Mouse (Mus musculus) ES-Bruce4 (cell line): Measurements from ENCODE around the gene Mfn2. TPM values are rescaled to one million over a fixed set of nuclear protein-coding genes. Genes with fewer than 3 reads are reported as not detected.

Experiments used
- H3K27ac ChIP-seq: 2 replicates; pipeline ENCODE4 v1.5.1; 2012; ENCODE audit warnings: low read length, inconsistent platforms; ENCODE audit not compliant: insufficient read depth
- H3K27me3 ChIP-seq: 2 replicates; pipeline ENCODE4 v1.6.1; 2012; ENCODE audit warnings: mild to moderate bottlenecking, low read length, inconsistent platforms; ENCODE audit not compliant: control insufficient read depth, poor library complexity, insufficient read depth, severe bottlenecking
- H3K36me3 ChIP-seq: 2 replicates; pipeline ENCODE4 v1.6.1; 2012; ENCODE audit warnings: inconsistent platforms, mild to moderate bottlenecking, low read length, moderate library complexity; ENCODE audit not compliant: control insufficient read depth, poor library complexity, insufficient read depth, severe bottlenecking
- H3K4me1 ChIP-seq: one replicate; pipeline ENCODE4 v1.8.1; 2011; ENCODE audit warnings: low read length; ENCODE audit not compliant: control insufficient read depth, insufficient read depth
- H3K4me3 ChIP-seq: 2 replicates; pipeline ENCODE4 v1.5.1; 2011; ENCODE audit warnings: low read depth, mild to moderate bottlenecking, low read length
- H3K9ac ChIP-seq: 2 replicates; pipeline ENCODE4 v1.6.1; 2012; ENCODE audit warnings: low read depth, mild to moderate bottlenecking, inconsistent platforms; ENCODE audit not compliant: poor library complexity, severe bottlenecking
- H3K9me3 ChIP-seq: replicated peaks from 2 replicates; pipeline ENCODE4 v1.6.1; 2012; ENCODE audit warnings: mild to moderate bottlenecking, low read length, inconsistent platforms; ENCODE audit not compliant: control insufficient read depth, poor library complexity, insufficient read depth, severe bottlenecking
- CTCF ChIP-seq: IDR thresholded peaks from one replicate; pipeline ENCODE4 v1.8.1; 2011; ENCODE audit warnings: low read depth, low read length
- EP300 ChIP-seq: IDR thresholded peaks from 2 replicates; pipeline ENCODE4 v1.6.1; 2011; ENCODE audit warnings: low read depth, low read length; ENCODE audit not compliant: insufficient read depth
- POLR2A ChIP-seq: IDR thresholded peaks from one replicate; pipeline ENCODE4 v1.8.1; 2011; ENCODE audit warnings: low read length; ENCODE audit not compliant: insufficient read depth
- polyA plus RNA-seq: library from polyadenylated mRNA; stranded (reverse); fragments of >200 nt; gene quantifications from 2 replicates; pipeline ENCODE4 v1.2.4, GENCODE M21; 2011; ENCODE audit warnings: low read depth; ENCODE audit not compliant: missing spikeins, insufficient read depth, insufficient read length

The Mfn2 gene
- polyA plus RNA-seq, 1 experiment: 14.6 TPM

DNA sequence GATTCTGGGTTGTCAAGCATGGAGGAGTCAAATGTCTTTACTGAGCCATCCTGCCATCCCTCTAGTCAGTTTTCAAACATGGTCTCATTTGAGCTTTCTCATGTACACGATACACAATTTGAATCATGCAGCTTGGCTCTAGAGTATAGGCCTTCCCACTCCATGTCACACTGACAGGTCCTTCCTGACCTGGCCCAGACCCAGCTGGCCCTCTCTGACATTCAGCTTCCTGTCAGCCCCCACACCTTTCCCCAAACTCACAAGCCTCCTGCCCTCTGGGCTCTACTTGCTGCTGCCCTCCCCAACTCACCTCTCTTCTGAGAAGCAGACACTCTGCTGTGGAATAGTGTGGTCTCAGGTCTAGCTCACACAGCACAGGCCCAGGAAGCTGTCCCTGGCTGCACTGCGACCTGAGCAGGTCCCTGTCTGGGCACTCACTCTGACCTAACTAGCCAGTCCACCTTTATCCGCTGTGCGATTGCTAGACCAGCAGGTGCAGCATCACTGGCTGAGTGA lies 8.6 kb downstream of the Mfn2 start:
- TF ChIP-seq POLR2A (no peak), CTCF (no peak), EP300 (no peak)
- no peak overlapping the region for H3K9ac ChIP-seq
- H3K4me1 ChIP-seq: no peaks in the 10 kb centered on the region
- no peaks in the 10 kb centered on the region for H3K9me3 ChIP-seq
- H3K4me3 ChIP-seq: no peak overlapping the region
- no peak overlapping the region for H3K27ac ChIP-seq
- H3K36me3 ChIP-seq: no peaks in the 10 kb centered on the region; the same call in 1 of the 2 replicates
- no peaks in the 10 kb centered on the region for H3K27me3 ChIP-seq

- H3K9me3 ChIP-seq: no peaks in the 10 kb centered on the region
- no peak overlapping the region for H3K27ac ChIP-seq
- no peaks in the 10 kb centered on the region for H3K4me1 ChIP-seq
- H3K9ac ChIP-seq: no peak overlapping the region
- no peak overlapping the region for H3K4me3 ChIP-seq
- H3K27me3 ChIP-seq: no peaks in the 10 kb centered on the region
- no peaks in the 10 kb centered on the region for H3K36me3 ChIP-seq
- no peak for TF ChIP-seq EP300
- TF ChIP-seq POLR2A: no peak
- no peak for TF ChIP-seq CTCF
Observed at GRCm38 (mm10) chr4:147890341-147890740, 14.2 kb downstream of the Mfn2 start.

GRCm38 (mm10) chr4:147888237-147888636 lies 16.3 kb downstream of the Mfn2 start:
- no peak overlapping the region for H3K4me3 ChIP-seq
- no peaks in the 10 kb centered on the region for H3K36me3 ChIP-seq
- no peak for TF ChIP-seq EP300
- TF ChIP-seq CTCF: no peak
- no peak for TF ChIP-seq POLR2A
- H3K9me3 ChIP-seq: no peaks in the 10 kb centered on the region
- no peaks in the 10 kb centered on the region for H3K4me1 ChIP-seq
- no peaks in the 10 kb centered on the region for H3K27me3 ChIP-seq
- no peak overlapping the region for H3K9ac ChIP-seq
- no peak overlapping the region for H3K27ac ChIP-seq

- H3K4me3 ChIP-seq: no peak overlapping the region
- H3K36me3 ChIP-seq: no peaks in the 10 kb centered on the region
- no peaks in the 10 kb centered on the region for H3K27me3 ChIP-seq
Observed at GRCm38 (mm10) chr4:147887277-147887676, 17.2 kb downstream of the Mfn2 start.

DNA sequence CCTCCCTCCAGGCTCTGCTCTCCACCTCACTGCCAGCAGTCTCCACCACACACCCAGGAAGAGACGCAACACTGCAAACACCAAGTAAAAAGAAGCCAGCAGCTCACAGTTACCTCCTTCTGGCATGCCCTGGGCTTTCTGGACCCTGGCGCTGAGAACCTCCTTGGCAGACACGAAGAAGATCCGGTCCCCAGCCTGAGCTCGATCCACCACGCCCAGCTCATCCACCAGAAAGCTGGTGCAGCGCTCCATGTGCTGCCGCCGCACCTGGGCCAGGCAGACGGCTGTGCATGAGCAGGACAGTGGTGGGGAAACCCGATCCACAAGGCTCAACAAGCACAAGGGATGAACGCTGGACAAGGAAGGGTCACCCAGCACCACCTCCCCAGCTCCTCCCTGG lies 18.3 kb downstream of the Mfn2 start:
- H3K36me3 ChIP-seq: no peaks in the 10 kb centered on the region

More at GRCm38 (mm10) chr4:147887277-147887676, 17.2 kb downstream of the Mfn2 start:
- Histone ChIP-seq H3K4me1 (no peaks in the 10 kb centered on the region), H3K9ac (no peak overlapping the region), H3K27ac (no peak overlapping the region), H3K9me3 (no peaks in the 10 kb centered on the region)
- no peak for TF ChIP-seq CTCF

DNA sequence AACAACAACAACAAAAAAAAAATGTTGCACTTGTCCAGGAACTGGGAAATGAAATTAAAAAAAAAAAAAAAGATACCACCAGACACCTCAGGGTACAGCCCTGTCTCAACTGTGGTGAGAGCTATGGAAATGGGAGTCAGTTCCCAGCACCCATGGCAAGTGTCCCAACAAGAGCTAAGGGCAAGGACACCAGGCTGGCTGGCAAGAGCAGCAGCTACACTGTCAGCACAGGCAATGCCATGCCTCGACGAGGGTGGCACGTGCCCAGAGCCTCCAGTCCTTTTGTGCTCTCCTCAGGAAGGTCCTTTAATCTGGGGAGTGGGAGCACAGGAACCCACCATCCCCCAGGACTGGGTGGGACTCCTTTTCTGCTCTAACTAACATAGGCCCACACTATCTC lies 20.4 kb downstream of the Mfn2 start:
- Histone ChIP-seq H3K36me3 (no peaks in the 10 kb centered on the region), H3K9ac (no peak overlapping the region), H3K27ac (no peak overlapping the region), H3K4me1 (no peaks in the 10 kb centered on the region), H3K27me3 (no peaks in the 10 kb centered on the region), H3K4me3 (no peak overlapping the region), H3K9me3 (no peaks in the 10 kb centered on the region)
- no peak for TF ChIP-seq POLR2A
- no peak for TF ChIP-seq EP300
- no peak for TF ChIP-seq CTCF

More for the DNA sequence above, 18.3 kb downstream of the Mfn2 start:
- H3K27me3 ChIP-seq: no peaks in the 10 kb centered on the region
- no peak overlapping the region for H3K9ac ChIP-seq
- no peak overlapping the region for H3K4me3 ChIP-seq
- no peaks in the 10 kb centered on the region for H3K9me3 ChIP-seq
- H3K27ac ChIP-seq: no peak overlapping the region
- H3K4me1 ChIP-seq: no peaks in the 10 kb centered on the region
- TF ChIP-seq POLR2A (no peak), CTCF (no peak), EP300 (no peak)
